Mouse (Mus musculus) stomach, postnatal 0 days (tissue): ENCODE measurements around the gene Yif1b.

Source experiments
- CTCF ChIP-seq: IDR thresholded peaks from 2 replicates; pipeline ENCODE4 v1.5.1; 2016; ENCODE audit warnings: antibody characterized with exemption, low read depth, mild to moderate bottlenecking, moderate library complexity
- EP300 ChIP-seq: optimal IDR thresholded peaks from 2 replicates; pipeline ENCODE3; 2016; ENCODE audit warnings: antibody characterized with exemption

DNA sequence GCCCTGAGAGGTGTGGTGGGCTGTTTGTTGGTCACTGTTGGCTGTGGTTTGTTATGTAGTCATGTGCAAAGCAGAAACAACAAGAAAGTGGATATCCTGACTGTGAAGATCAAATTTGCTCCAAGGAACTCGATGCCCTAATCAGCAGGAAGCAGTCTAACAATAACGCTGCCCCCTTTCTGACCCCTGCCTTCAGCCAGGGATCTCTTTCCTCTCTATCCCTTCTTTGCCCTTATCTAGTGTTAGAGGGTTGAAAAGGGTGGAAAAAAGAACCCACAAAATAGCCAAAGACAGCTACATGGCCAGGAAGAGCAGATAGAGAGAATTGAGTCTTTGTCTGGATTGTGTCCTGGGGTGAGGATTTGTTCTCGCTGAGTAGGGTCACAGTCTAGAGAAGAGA, 7.6 kb upstream of the Yif1b start:
- no peak for TF ChIP-seq CTCF
- no peak for TF ChIP-seq EP300
